Mouse (Mus musculus): Measurements from ENCODE around the gene Sebox. TPM values are rescaled to one million over a fixed set of nuclear protein-coding genes. Genes with fewer than 3 reads are reported as not detected.

Gene Sebox
- polyA plus RNA-seq (2012; rRNA removed; ENCODE audit: low replicate concordance), result not detected in 2 replicates

GRCm38 (mm10) chr11:78502909-78503650 is at the start of gene Sebox:
TSS of gene Sebox (plus strand) at chr11:78503447.

GRCm38 (mm10) chr11:78465568-78466180 is 37.6 kb upstream of the Sebox start, which contains the start of gene Slc46a1:
TSS of gene Slc46a1 (plus strand) at chr11:78465697.

GRCm38 (mm10) chr11:78497544-78498522 is 5.4 kb upstream of the Sebox start, which contains the start of gene Sarm1:
TSS of gene Sarm1 (minus strand) at chr11:78497754.

GRCm38 (mm10) chr11:78499004-78499403 is 4.2 kb upstream of the Sebox start, which contains the start of gene Vtn:
TSS of gene Vtn (plus strand) at chr11:78499091.

GRCm38 (mm10) chr11:78512025-78512957 is 9.0 kb downstream of the Sebox start, which contains the start of the genes Tmem199 and Poldip2:
TSS of gene Tmem199 (minus strand) at chr11:78512172.
TSS of gene Poldip2 (plus strand) at chr11:78512193.

GRCm38 (mm10) chr11:78536080-78536689 is 32.9 kb downstream of the Sebox start, which contains the start of the genes Tnfaip1 and Ift20:
TSS of gene Tnfaip1 (minus strand) at chr11:78536332.
TSS of gene Ift20 (plus strand) at chr11:78536361.

GRCm38 (mm10) chr11:78550168-78551058 is 47.2 kb downstream of the Sebox start, which contains the start of gene Tmem97:
TSS of gene Tmem97 (minus strand) at chr11:78550777.

Other genes starting within 250 kb of the Sebox start
- 62.4 and 65.4 TPM in 2 replicates for gene 2610507B11Rik, start 241.7 kb upstream of the Sebox start, polyA plus RNA-seq (2012; rRNA removed; ENCODE audit: low replicate concordance)
- 0.12 and 0.16 TPM in 2 replicates for gene BC030499, start 212.6 kb upstream of the Sebox start, polyA plus RNA-seq (2012; rRNA removed; ENCODE audit: low replicate concordance)
- gene Spag5, start 201.9 kb upstream of the Sebox start, polyA plus RNA-seq (2012; rRNA removed; ENCODE audit: low replicate concordance), result 7.9 and 16.4 TPM in 2 replicates
- gene Aldoc, start 180.5 kb upstream of the Sebox start, polyA plus RNA-seq (2012; rRNA removed; ENCODE audit: low replicate concordance), result 13.5 and 30.0 TPM in 2 replicates
- gene Pigs, start 175.0 kb upstream of the Sebox start, polyA plus RNA-seq (2012; rRNA removed; ENCODE audit: low replicate concordance), result 90.6 and 95.6 TPM in 2 replicates
- 15.2 and 20.6 TPM in 2 replicates for gene Unc119, start 160.0 kb upstream of the Sebox start, polyA plus RNA-seq (2012; rRNA removed; ENCODE audit: low replicate concordance)
- gene Foxn1, start 116.9 kb upstream of the Sebox start, polyA plus RNA-seq (2012; rRNA removed; ENCODE audit: low replicate concordance), result not detected in 2 replicates
- gene Slc13a2, start 81.2 kb upstream of the Sebox start, polyA plus RNA-seq (2012; rRNA removed; ENCODE audit: low replicate concordance), result 12.7 and 401 TPM in 2 replicates
- 455 and 700 TPM in 2 replicates for gene Slc46a1, start 37.8 kb upstream of the Sebox start, polyA plus RNA-seq (2012; rRNA removed; ENCODE audit: low replicate concordance)
- 0.36 and 0.68 TPM in 2 replicates for gene Sarm1, start 5.7 kb upstream of the Sebox start, polyA plus RNA-seq (2012; rRNA removed; ENCODE audit: low replicate concordance)
- 1.8 and 2.6 TPM in 2 replicates for gene Vtn, start 4.4 kb upstream of the Sebox start, polyA plus RNA-seq (2012; rRNA removed; ENCODE audit: low replicate concordance)
- gene Tmem199, start 8.7 kb downstream of the Sebox start, polyA plus RNA-seq (2012; rRNA removed; ENCODE audit: low replicate concordance), result 4.4 and 5.1 TPM in 2 replicates
- gene Poldip2, start 8.7 kb downstream of the Sebox start, polyA plus RNA-seq (2012; rRNA removed; ENCODE audit: low replicate concordance), result 21.7 and 26.2 TPM in 2 replicates
- 34.4 and 36.2 TPM in 2 replicates for gene Tnfaip1, start 32.9 kb downstream of the Sebox start, polyA plus RNA-seq (2012; rRNA removed; ENCODE audit: low replicate concordance)
- gene Ift20, start 32.9 kb downstream of the Sebox start, polyA plus RNA-seq (2012; rRNA removed; ENCODE audit: low replicate concordance), result 113 and 115 TPM in 2 replicates
- 29.6 and 51.8 TPM in 2 replicates for gene Tmem97, start 47.3 kb downstream of the Sebox start, polyA plus RNA-seq (2012; rRNA removed; ENCODE audit: low replicate concordance)
- 6.2 and 7.0 TPM in 2 replicates for gene Nlk, start 193.9 kb downstream of the Sebox start, polyA plus RNA-seq (2012; rRNA removed; ENCODE audit: low replicate concordance)
- gene Ccnq, start 248.3 kb downstream of the Sebox start, polyA plus RNA-seq (2012; rRNA removed; ENCODE audit: low replicate concordance), result 31.3 and 36.5 TPM in 2 replicates